Mouse (Mus musculus) midbrain, embryonic 11.5 days (tissue): ENCODE data around the gene Pgs1. TPM values are rescaled to one million over a fixed set of nuclear protein-coding genes. Genes with fewer than 3 reads are reported as not detected.

Experiments
- ATAC-seq: fragments of 200-750 bp; cut with Nextera tagmentation; 2 replicates; pipeline ENCODE4 v1.8.0; 2017; ENCODE audit warnings: moderate TSS enrichment, moderate library complexity; ENCODE audit not compliant: low FRiP score
- DNase-seq: peaks from one replicate; pipeline ENCODE4 v3.0.0; 2015; ENCODE audit warnings: low spot score; ENCODE audit errors: missing footprints
- H3K27ac ChIP-seq: fragments of 300-500 bp; sonication (generic); 2 replicates; pipeline ENCODE4 v1.5.1; 2014; ENCODE audit warnings: low read depth, low read length
- H3K27me3 ChIP-seq: fragments of 300-500 bp; sonication (generic); 2 replicates; pipeline ENCODE4 v1.6.1; 2014; ENCODE audit warnings: mild to moderate bottlenecking, low read length, moderate library complexity, mixed read lengths; ENCODE audit not compliant: control insufficient read depth, insufficient read depth
- H3K36me3 ChIP-seq: fragments of 300-500 bp; sonication (generic); 2 replicates; pipeline ENCODE4 v1.6.1; 2014; ENCODE audit warnings: mild to moderate bottlenecking, low read length, moderate library complexity, mixed read lengths; ENCODE audit not compliant: control insufficient read depth, insufficient read depth
- H3K4me1 ChIP-seq: fragments of 300-500 bp; sonication (generic); 2 replicates; pipeline ENCODE4 v1.6.1; 2014; ENCODE audit warnings: low read length; ENCODE audit not compliant: control insufficient read depth, insufficient read depth
- H3K4me2 ChIP-seq: fragments of 300-500 bp; sonication (generic); 2 replicates; pipeline ENCODE4 v1.6.1; 2014; ENCODE audit warnings: mild to moderate bottlenecking, moderate library complexity
- H3K4me3 ChIP-seq: fragments of 300-500 bp; sonication (generic); 2 replicates; pipeline ENCODE4 v1.5.1; 2014; ENCODE audit warnings: low read depth, low read length
- H3K9ac ChIP-seq: fragments of 300-500 bp; sonication (generic); 2 replicates; pipeline ENCODE4 v1.6.1; 2014; ENCODE audit warnings: low read length
- H3K9me3 ChIP-seq: fragments of 300-500 bp; sonication (generic); 2 replicates; pipeline ENCODE4 v1.6.1; 2016; ENCODE audit warnings: low read length; ENCODE audit not compliant: control insufficient read depth
- WGBS: fragments of 180-500 bp; shearing (Covaris S2); extraction: QIAGEN DNeasy Blood & Tissue Kit; methylation state at CpG from one replicate; pipeline ENCODE4 v1.1.7; 2014; 5-methylcytosine and 5-hydroxymethylcytosine counted together
- polyA plus RNA-seq: library from polyadenylated mRNA; unstranded; fragments of >200 nt; fragmentation: Nextera tagmentation; extraction: Ambion mirVana; gene quantifications from 2 replicates; pipeline ENCODE4 v1.2.1, GENCODE M21; 2014

Pgs1 gene
- polyA plus RNA-seq, 1 experiment from 2014 or later = 42.7 TPM

- H3K4me1 ChIP-seq = peaks cover 14% of the 10 kb centered on the region
- peak; percentile 81 for DNase-seq
- H3K9me3 ChIP-seq = no peaks in the 10 kb centered on the region
- 69% methylated on average over 7 of the region's 7 CpGs for WGBS
- H3K27ac ChIP-seq = no peak overlapping the region
- H3K9ac ChIP-seq = no peak overlapping the region
- ATAC-seq = no peak
- H3K4me2 ChIP-seq = no peak overlapping the region
- no peaks in the 10 kb centered on the region for H3K36me3 ChIP-seq
- no peaks in the 10 kb centered on the region for H3K27me3 ChIP-seq
- H3K4me3 ChIP-seq = no peak overlapping the region
Observed at GRCm38 (mm10) chr11:117983770-117984169, 2.3 kb upstream of the Pgs1 start.

- peaks cover 30% of the 10 kb centered on the region for H3K4me1 ChIP-seq
- H3K36me3 ChIP-seq = no peaks in the 10 kb centered on the region
- no peak for DNase-seq
- peak overlapping the region; percentile 93 for H3K4me2 ChIP-seq
- ATAC-seq = peak; percentile 76
- no peaks in the 10 kb centered on the region for H3K27me3 ChIP-seq
- WGBS = under 1% methylated on average over 32 of the region's 32 CpGs
- peak overlapping the region; percentile 100 for H3K4me3 ChIP-seq
- no peaks in the 10 kb centered on the region for H3K9me3 ChIP-seq
- H3K9ac ChIP-seq = peak overlapping the region; percentile 94
- peak overlapping the region; percentile 11; the same call in 1 of the 2 replicates for H3K27ac ChIP-seq
Observed at GRCm38 (mm10) chr11:117987032-117987451, 950 bp downstream of the Pgs1 start.

- no peak overlapping the region for H3K4me3 ChIP-seq
- no peaks in the 10 kb centered on the region for H3K27me3 ChIP-seq
- H3K9ac ChIP-seq = no peak overlapping the region
- H3K9me3 ChIP-seq = no peaks in the 10 kb centered on the region
- no peaks in the 10 kb centered on the region for H3K36me3 ChIP-seq
- DNase-seq (no peak), ATAC-seq (no peak)
- peak overlapping the region; percentile 93 for H3K4me2 ChIP-seq
- no peak overlapping the region for H3K27ac ChIP-seq
- 70% methylated on average over 4 of the region's 4 CpGs for WGBS
- peaks cover 30% of the 10 kb centered on the region for H3K4me1 ChIP-seq
Observed at GRCm38 (mm10) chr11:117987968-117988367, 1.9 kb downstream of the Pgs1 start.

- no peak overlapping the region for H3K27ac ChIP-seq
- peaks cover 30% of the 10 kb centered on the region for H3K4me1 ChIP-seq
- H3K9me3 ChIP-seq = no peaks in the 10 kb centered on the region
- no peaks in the 10 kb centered on the region for H3K27me3 ChIP-seq
- DNase-seq (no peak), ATAC-seq (no peak)
- no peaks in the 10 kb centered on the region for H3K36me3 ChIP-seq
- WGBS = 90% methylated on average over 4 of the region's 4 CpGs
- no peak overlapping the region for H3K9ac ChIP-seq
- no peak overlapping the region for H3K4me3 ChIP-seq
- H3K4me2 ChIP-seq = no peak overlapping the region
Observed at GRCm38 (mm10) chr11:117989241-117989640, 3.1 kb downstream of the Pgs1 start.

GRCm38 (mm10) chr11:117989926-117990325 lies 3.8 kb downstream of the Pgs1 start:
- Histone ChIP-seq H3K9me3 (no peaks in the 10 kb centered on the region), H3K4me3 (no peak overlapping the region), H3K9ac (no peak overlapping the region), H3K27me3 (no peaks in the 10 kb centered on the region), H3K27ac (no peak overlapping the region), H3K4me2 (no peak overlapping the region), H3K36me3 (no peaks in the 10 kb centered on the region), H3K4me1 (peaks cover 30% of the 10 kb centered on the region)
- WGBS = 58% methylated on average over 10 of the region's 10 CpGs
- ATAC-seq = no peak
- DNase-seq = no peak

GRCm38 (mm10) chr11:117991502-117992470 lies 5.7 kb downstream of the Pgs1 start:
- H3K4me2 ChIP-seq = no peak overlapping the region
- no peaks in the 10 kb centered on the region for H3K9me3 ChIP-seq
- H3K9ac ChIP-seq = no peak overlapping the region
- 56% methylated on average over 9 of the region's 9 CpGs for WGBS
- H3K27ac ChIP-seq = peak overlapping the region; percentile 20; the same call in 1 of the 2 replicates
- no peaks in the 10 kb centered on the region for H3K36me3 ChIP-seq
- H3K27me3 ChIP-seq = no peaks in the 10 kb centered on the region
- no peak overlapping the region for H3K4me3 ChIP-seq
- peaks cover 30% of the 10 kb centered on the region for H3K4me1 ChIP-seq
- no peak for ATAC-seq
- DNase-seq = no peak

- Histone ChIP-seq H3K9me3 (no peaks in the 10 kb centered on the region), H3K4me1 (peaks cover 21% of the 10 kb centered on the region)
- 77% methylated on average over 14 of the region's 14 CpGs for WGBS
Observed at GRCm38 (mm10) chr11:117993190-117994175, 7.4 kb downstream of the Pgs1 start.

GRCm38 (mm10) chr11:117994250-117995057 lies 8.4 kb downstream of the Pgs1 start:
- no peaks in the 10 kb centered on the region for H3K9me3 ChIP-seq
- H3K9ac ChIP-seq = no peak overlapping the region
- H3K4me2 ChIP-seq = no peak overlapping the region
- WGBS = 80% methylated on average over 9 of the region's 9 CpGs
- no peaks in the 10 kb centered on the region for H3K27me3 ChIP-seq
- H3K4me1 ChIP-seq = peaks cover 21% of the 10 kb centered on the region
- ATAC-seq (no peak), DNase-seq (no peak)
- H3K36me3 ChIP-seq = no peaks in the 10 kb centered on the region
- H3K27ac ChIP-seq = no peak overlapping the region
- no peak overlapping the region for H3K4me3 ChIP-seq

More at GRCm38 (mm10) chr11:117993190-117994175, 7.4 kb downstream of the Pgs1 start:
- no peak overlapping the region for H3K9ac ChIP-seq
- no peak overlapping the region for H3K4me2 ChIP-seq
- no peaks in the 10 kb centered on the region for H3K36me3 ChIP-seq
- DNase-seq (no peak), ATAC-seq (no peak)
- no peak overlapping the region for H3K27ac ChIP-seq
- H3K27me3 ChIP-seq = no peaks in the 10 kb centered on the region
- H3K4me3 ChIP-seq = no peak overlapping the region
